Mouse (Mus musculus) spleen, adult 2 months (tissue): Measurements from ENCODE around the gene Fam20b.

Experiments
- CTCF ChIP-seq: fragments of 200-500 bp; IDR thresholded peaks from 2 replicates; pipeline ENCODE4 v1.5.1; 2011; ENCODE audit warnings: mild to moderate bottlenecking, inconsistent platforms; ENCODE audit not compliant: insufficient read depth, insufficient read length, insufficient replicate concordance; ENCODE audit errors: extremely low read depth
- POLR2A ChIP-seq: fragments of 200-500 bp; IDR thresholded peaks from 2 replicates; pipeline ENCODE4 v1.6.1; 2011; ENCODE audit warnings: low read depth, low read length, inconsistent platforms

DNA sequence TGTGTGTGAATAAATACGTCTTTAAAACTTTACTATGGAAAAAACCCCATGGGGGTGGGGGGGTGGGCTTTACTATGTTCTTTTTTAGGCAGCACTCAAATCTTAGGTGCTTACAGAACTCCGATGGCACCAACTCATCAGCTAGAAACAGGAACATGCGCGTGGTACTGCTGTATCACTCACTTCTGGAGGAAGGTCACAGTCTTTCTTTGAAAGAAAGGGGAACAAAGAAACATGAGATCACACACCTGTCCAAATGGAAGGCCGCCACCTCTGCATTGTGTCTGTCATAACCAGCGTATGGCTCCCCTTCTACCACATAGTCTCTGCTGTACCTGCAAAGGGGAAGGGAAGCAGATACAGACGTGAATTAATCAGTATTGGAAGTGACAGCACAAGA is 16.7 kb downstream of the Fam20b start:
- TF ChIP-seq CTCF = no peak
- TF ChIP-seq POLR2A = no peak
